Mouse (Mus musculus) limb, embryonic 13.5 days (tissue): ENCODE data around the gene Rnf144b. TPM values are rescaled to one million over a fixed set of nuclear protein-coding genes. Genes with fewer than 3 reads are reported as not detected.

Experiments used
- ATAC-seq: fragments of 200-750 bp; cut with Nextera tagmentation; 2 replicates; pipeline ENCODE4 v1.8.0; 2017; ENCODE audit warnings: low read depth, moderate number of reproducible peaks, moderate TSS enrichment; ENCODE audit not compliant: low FRiP score
- H3K27ac ChIP-seq: fragments of 300-500 bp; sonication (generic); 2 replicates; pipeline ENCODE4 v1.5.1; 2015; ENCODE audit warnings: inconsistent platforms, mild to moderate bottlenecking, moderate library complexity
- H3K27me3 ChIP-seq: fragments of 300-500 bp; sonication (generic); 2 replicates; pipeline ENCODE4 v1.6.1; 2015; ENCODE audit warnings: mild to moderate bottlenecking, inconsistent platforms
- H3K36me3 ChIP-seq: fragments of 300-500 bp; sonication (generic); 2 replicates; pipeline ENCODE4 v1.6.1; 2015; ENCODE audit warnings: inconsistent platforms, mild to moderate bottlenecking, moderate library complexity
- H3K4me1 ChIP-seq: fragments of 300-500 bp; sonication (generic); 2 replicates; pipeline ENCODE4 v1.6.1; 2015; ENCODE audit warnings: inconsistent platforms
- H3K4me2 ChIP-seq: fragments of 300-500 bp; sonication (generic); replicated peaks from 2 replicates; pipeline ENCODE4 v1.6.1; 2015; ENCODE audit warnings: inconsistent platforms, mild to moderate bottlenecking, moderate library complexity
- H3K4me3 ChIP-seq: fragments of 300-500 bp; sonication (generic); 2 replicates; pipeline ENCODE4 v1.5.1; 2015; ENCODE audit warnings: moderate library complexity, mild to moderate bottlenecking, inconsistent platforms
- H3K9ac ChIP-seq: fragments of 300-500 bp; sonication (generic); 2 replicates; pipeline ENCODE4 v1.6.1; 2015; ENCODE audit warnings: mild to moderate bottlenecking, inconsistent platforms
- H3K9me3 ChIP-seq: fragments of 300-500 bp; sonication (generic); 2 replicates; pipeline ENCODE4 v1.6.1; 2016; ENCODE audit warnings: inconsistent platforms
- WGBS: fragments of 180-500 bp; shearing (Covaris S2); methylation state at CpG from one replicate; pipeline ENCODE4 v1.1.7; 2015; 5-methylcytosine and 5-hydroxymethylcytosine counted together
- polyA plus RNA-seq: library from polyadenylated mRNA; unstranded; fragments of >200 nt; fragmentation: Nextera tagmentation; extraction: Ambion mirVana; gene quantifications from 2 replicates; pipeline ENCODE4 v1.2.1, GENCODE M21; 2015

Rnf144b gene
- polyA plus RNA-seq, 1 experiment from 2014 or later = 2.0 TPM

GRCm38 (mm10) chr13:47282221-47282620 is 159.8 kb downstream of the Rnf144b start:
- no peak overlapping the region for H3K9ac ChIP-seq
- H3K9me3 ChIP-seq = 0 out of 2 replicates have a peak, but pooled peaks cover 3% of the 10 kb centered on the region
- peaks cover 4% of the 10 kb centered on the region for H3K4me1 ChIP-seq
- H3K27ac ChIP-seq = no peak overlapping the region
- H3K4me2 ChIP-seq = no peak overlapping the region
- 70% methylated on average over 3 of the region's 3 CpGs for WGBS
- no peak for ATAC-seq
- H3K4me3 ChIP-seq = no peak overlapping the region
- 0 out of 2 replicates have a peak, but pooled peaks cover 1% of the 10 kb centered on the region for H3K27me3 ChIP-seq
- H3K36me3 ChIP-seq = no peaks in the 10 kb centered on the region

- no peak overlapping the region for H3K27ac ChIP-seq
- H3K4me3 ChIP-seq = no peak overlapping the region
- H3K9ac ChIP-seq = no peak overlapping the region
- 32% methylated on average over 4 of the region's 4 CpGs for WGBS
- ATAC-seq = peak; percentile 66
- H3K4me2 ChIP-seq = no peak overlapping the region
- no peaks in the 10 kb centered on the region for H3K36me3 ChIP-seq
- H3K4me1 ChIP-seq = no peaks in the 10 kb centered on the region
- H3K27me3 ChIP-seq = peaks cover 17% of the 10 kb centered on the region
- no peaks in the 10 kb centered on the region for H3K9me3 ChIP-seq
Observed at GRCm38 (mm10) chr13:47288449-47288848, 166.0 kb downstream of the Rnf144b start.

- Histone ChIP-seq H3K4me2 (no peak overlapping the region), H3K9me3 (no peaks in the 10 kb centered on the region), H3K4me3 (no peak overlapping the region), H3K36me3 (no peaks in the 10 kb centered on the region), H3K27me3 (0 out of 2 replicates have a peak, but pooled peaks cover 2% of the 10 kb centered on the region), H3K9ac (no peak overlapping the region), H3K27ac (no peak overlapping the region), H3K4me1 (peaks cover 6% of the 10 kb centered on the region; the same call in 1 of the 2 replicates)
- no peak for ATAC-seq
- WGBS = 35% methylated on average over 8 of the region's 8 CpGs
Observed at GRCm38 (mm10) chr13:47296465-47296864, 174.0 kb downstream of the Rnf144b start.

Other genes with a start within 250 kb of the Rnf144b start
- gene Kif13a, start 192.8 kb upstream of the Rnf144b start, polyA plus RNA-seq = 17.4 and 20.3 TPM in 2 replicates
- gene Nhlrc1, start 107.8 kb upstream of the Rnf144b start, polyA plus RNA-seq = 3.4 and 4.3 TPM in 2 replicates
- 11.7 and 13.6 TPM in 2 replicates for gene Kdm1b, start 79.2 kb upstream of the Rnf144b start, polyA plus RNA-seq
- 20.6 and 24.0 TPM in 2 replicates for gene Tpmt, start 77.9 kb upstream of the Rnf144b start, polyA plus RNA-seq
- 345 and 372 TPM in 2 replicates for gene Dek, start 16.5 kb upstream of the Rnf144b start, polyA plus RNA-seq